In the genomic region with DNA sequence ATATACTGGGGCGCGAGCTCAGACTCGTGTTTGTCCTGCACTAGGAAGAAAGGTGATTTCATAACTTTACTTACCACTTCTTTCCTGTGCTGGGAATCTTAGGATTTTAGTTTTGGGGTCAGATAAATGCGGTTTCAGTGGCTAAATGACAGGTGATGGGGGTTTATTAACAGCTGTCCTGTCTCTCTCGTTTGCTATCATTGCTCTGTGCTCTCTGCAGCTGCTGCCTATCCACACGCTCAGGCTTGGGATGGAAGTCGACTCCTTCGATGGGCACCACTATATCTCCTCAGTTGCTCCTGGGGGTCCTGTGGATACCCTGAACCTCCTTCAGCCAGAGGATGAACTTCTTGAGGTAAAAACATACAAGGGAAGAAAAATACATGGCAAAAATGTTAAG, we compare ENCODE assay signal across 20 mouse cellular contexts.
DNase-seq lines count a peak whose midpoint lies in the region; TF ChIP-seq lines count a peak whose summit lies in the region.
"Had no signal": no experiment of that assay in that cellular context is flagged by ENCODE, and none has a peak within 500 bp of the region (broad histone marks: within the 10 kb centered on the region; RNA-seq: fewer than 3 reads in every experiment).

No protein-coding gene starts in this region.

- no peaks in the 10 kb centered on the region for H3K79me2 ChIP-seq in C2C12 (ENCODE audit: control insufficient read depth, insufficient read depth)
- H3K79me2 ChIP-seq in myocyte (ENCODE audit: control insufficient read depth, insufficient read depth): no peaks in the 10 kb centered on the region

- 0 out of 2 replicates have a peak overlapping the region, but pooled peaks have one; percentile 20 for H3K27ac ChIP-seq in kidney, adult 2 months (ENCODE audit: insufficient read depth, low read depth, low read length)

- no peaks in the 10 kb centered on the region for H3K79me3 ChIP-seq in C2C12 (ENCODE audit: low read depth)

- peak overlapping the region; percentile 36 for H3K4me2 ChIP-seq in myocyte (ENCODE audit: low read depth)

- no peak overlapping the region for H3ac ChIP-seq in C2C12 (ENCODE audit: control insufficient read depth, insufficient read length, low read depth)
- H3ac ChIP-seq in myocyte (ENCODE audit: control insufficient read depth, insufficient read length): no peak overlapping the region

- no peak overlapping the region for H3K4me3 ChIP-seq in kidney, adult 2 months (ENCODE audit: insufficient read depth, low read depth, low read length)
- H3K4me3 ChIP-seq in C2C12 (ENCODE audit: insufficient read depth, poor library complexity, severe bottlenecking) (no peak overlapping the region), myocyte (no peak overlapping the region)

- no peaks in the 10 kb centered on the region for H3K27me3 ChIP-seq in kidney, adult 2 months (replicated peaks; ENCODE audit: control insufficient read depth, insufficient read depth, low read length)
- H3K27me3 ChIP-seq in C2C12 (ENCODE audit: control insufficient read depth, insufficient read depth, insufficient read length): no peaks in the 10 kb centered on the region
- no peaks in the 10 kb centered on the region for H3K27me3 ChIP-seq in myocyte (ENCODE audit: control insufficient read depth, insufficient read depth, insufficient read length)
- H3K27me3 ChIP-seq: CH12.LX, Patski had no signal

- peaks cover 1% of the 10 kb centered on the region for H3K36me3 ChIP-seq in kidney, adult 2 months (ENCODE audit: control insufficient read depth, insufficient read depth, low read length)
- H3K36me3 ChIP-seq in C2C12 (ENCODE audit: control insufficient read depth, insufficient read depth) (no peaks in the 10 kb centered on the region), myocyte (ENCODE audit: control insufficient read depth, insufficient read depth) (no peaks in the 10 kb centered on the region)
- H3K36me3 ChIP-seq: G1E had no signal

- no peak for TF ChIP-seq POLR2A in kidney, adult 2 months (IDR thresholded peaks at IDR 0.05; ENCODE audit: low read depth, low read length)
- TF ChIP-seq POLR2A in myocyte (IDR thresholded peaks at IDR 0.05; ENCODE audit: insufficient read length, low read depth): no peak

- DNase-seq in kidney, adult 2 months: no peak
- no peak for DNase-seq in kidney, adult 11 months
- no peak for DNase-seq in spleen, postnatal 36 days (ENCODE audit: low spot score in 2 of 2)
- no peak for DNase-seq in layer of hippocampus, adult 11-12 months (ENCODE audit: low spot score)
- DNase-seq: adrenal gland, adult 2 months; adrenal gland, adult 8-10 months; adrenal gland, postnatal 10 days; adrenal gland, postnatal 14 days; adrenal gland, postnatal 25 days; adrenal gland, postnatal 36 days; B cell, adult 2 months; cerebellum, adult 11 months; cerebellum, adult 11-12 months; cerebellum, adult 18-20 months; cerebellum, adult 2 months had no signal

- H3K4me1 ChIP-seq in kidney, adult 2 months (ENCODE audit: control insufficient read depth, insufficient read depth, low read length): peaks cover 3% of the 10 kb centered on the region

- TF ChIP-seq CTCF in kidney, adult 2 months (conservative IDR thresholded peaks at IDR 0.05; ENCODE audit: insufficient read depth, insufficient read length, low read depth, low read length): no peak
- TF ChIP-seq CTCF in C2C12 (IDR thresholded peaks at IDR 0.05; ENCODE audit: control insufficient read depth, insufficient read depth, insufficient read length): no peak

- WGBS in kidney, adult 2 months: 67% methylated on average over 8 of the region's 8 CpGs

TF ChIP-seq in C2C12, 6 proteins besides CTCF, POLR2A, EP300 and RAD21:
- TF ChIP-seq CEBPB (IDR thresholded peaks at IDR 0.05; ENCODE audit: low read depth): no peak
- TF ChIP-seq MYOD1 (IDR thresholded peaks at IDR 0.05; ENCODE audit: control insufficient read depth, insufficient read length, low read depth): peak; percentile 28

TF ChIP-seq in myocyte, 11 proteins besides CTCF, POLR2A, EP300 and RAD21:
- TF ChIP-seq POLR2AphosphoS2 (IDR thresholded peaks at IDR 0.05; ENCODE audit: insufficient read length, low read depth): no peak
- peak; percentile 59 to 96 (median 76) for TF ChIP-seq MYOG (IDR thresholded peaks at IDR 0.05; ENCODE audit: control insufficient read depth in 1 of 3, insufficient read depth in 1 of 3, insufficient read length in 2 of 3, low read depth in 2 of 3)
- TF ChIP-seq USF1 (IDR thresholded peaks at IDR 0.05; ENCODE audit: low read depth): no peak
- TF ChIP-seq MYOD1 (IDR thresholded peaks at IDR 0.05; ENCODE audit: control insufficient read depth in 1 of 3, insufficient read length in 2 of 3, low read depth in 2 of 3): peak; percentile 14 to 92 (median 88)
- TF ChIP-seq MAX (IDR thresholded peaks at IDR 0.05; ENCODE audit: low read depth): no peak
- TF ChIP-seq TCF12 (IDR thresholded peaks at IDR 0.05; ENCODE audit: insufficient read depth, poor library complexity, severe bottlenecking): peak; percentile 77
- TF ChIP-seq TCF3 (IDR thresholded peaks at IDR 0.05; ENCODE audit: insufficient read length, low read depth): peak; percentile 80
